Mouse (Mus musculus) left cerebral cortex, adult 9 months (tissue): ENCODE measurements at regions not wholly inside any gene's neighbourhood (a gene's known extent, or its start where the extent isn't known, plus 50 kb on each side); places are given as distances from the start of the nearest gene placed in this dataset.

Source experiments
- DNase-seq, 2 experiments: peaks; one replicate each; pipeline ENCODE4 v3.0.0; 2022; ENCODE audit warnings: low spot score in 2 of 2

DNA sequence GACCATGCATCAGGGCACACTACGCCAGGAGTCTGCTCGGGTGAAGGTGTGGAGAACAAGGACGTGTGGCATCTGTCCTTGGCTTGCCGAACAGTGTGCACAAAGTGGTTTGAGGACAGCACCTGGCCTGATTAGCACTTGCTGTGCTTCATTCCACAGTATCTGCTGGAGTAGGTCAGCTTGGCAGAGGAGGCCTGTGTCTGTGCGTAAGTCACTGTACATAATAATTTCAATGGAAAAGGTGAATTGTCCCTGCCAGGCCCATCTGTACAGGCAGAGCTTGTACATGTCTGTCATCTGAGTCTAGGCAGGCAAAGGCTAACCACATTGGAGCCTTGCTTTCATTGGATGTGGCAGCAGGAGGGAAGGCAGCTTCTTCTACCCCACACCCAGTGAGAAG lies 979.5 kb upstream of the Car8 start:
- no peak for DNase-seq

DNA sequence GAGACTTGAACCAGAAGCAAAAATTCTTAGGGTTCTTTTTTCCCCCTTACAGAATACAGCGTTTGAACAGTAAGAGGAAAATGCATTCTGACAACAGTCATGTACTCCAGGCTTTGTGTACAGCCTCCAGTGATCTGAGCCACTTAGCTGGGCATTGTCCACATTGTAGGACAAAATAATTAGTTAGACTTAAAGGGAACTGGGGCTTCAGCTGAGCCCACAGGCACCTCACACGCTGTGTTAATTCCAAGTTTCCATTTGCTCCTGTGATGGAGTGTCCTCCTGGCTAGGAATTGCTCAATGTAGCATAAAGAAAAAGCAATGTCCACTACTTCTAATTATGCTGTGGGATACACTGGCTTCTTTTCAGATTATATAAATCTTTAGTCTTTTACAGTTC lies 969.8 kb upstream of the Car8 start:
- no peak for DNase-seq

DNA sequence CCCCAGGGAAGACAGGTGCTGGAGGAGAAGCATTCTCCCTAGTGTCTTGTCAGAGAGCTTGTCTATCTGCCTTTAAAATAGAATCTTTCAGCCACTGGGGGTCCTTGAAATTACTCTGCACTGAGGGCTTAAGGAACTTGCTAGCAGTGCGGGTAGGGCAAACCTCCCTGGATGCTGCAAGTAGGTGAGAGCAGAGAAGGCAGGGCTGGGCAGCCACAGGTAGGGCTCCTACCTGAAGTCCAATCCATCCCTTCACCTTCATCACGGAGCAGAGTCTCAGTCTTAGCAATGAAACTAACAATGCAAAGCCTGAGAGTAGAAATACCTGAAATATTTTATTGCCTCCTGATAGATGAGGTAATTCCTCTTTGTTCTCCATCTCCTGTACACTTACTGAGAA lies 961.2 kb upstream of the Car8 start:
- no peak for DNase-seq

DNA sequence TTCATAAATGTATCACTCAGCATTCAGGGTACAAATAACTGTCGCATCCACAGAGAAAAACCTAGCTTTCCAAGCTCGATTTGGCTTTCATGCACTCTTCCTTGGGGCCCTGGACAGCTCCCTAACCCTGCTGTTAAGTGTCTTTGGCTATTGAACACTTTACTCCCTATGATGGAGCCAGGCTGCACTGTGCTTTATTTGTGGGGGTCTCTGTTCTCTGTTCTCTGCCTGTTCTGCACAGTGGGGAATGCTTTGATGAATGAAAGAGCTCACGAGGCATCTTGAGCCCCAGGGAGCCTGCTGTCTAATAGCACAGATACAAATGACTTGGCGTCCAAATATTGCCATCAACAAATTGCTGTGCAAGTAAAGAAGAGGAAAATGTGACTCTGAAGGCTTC lies 957.6 kb upstream of the Car8 start:
- DNase-seq: no peak

DNA sequence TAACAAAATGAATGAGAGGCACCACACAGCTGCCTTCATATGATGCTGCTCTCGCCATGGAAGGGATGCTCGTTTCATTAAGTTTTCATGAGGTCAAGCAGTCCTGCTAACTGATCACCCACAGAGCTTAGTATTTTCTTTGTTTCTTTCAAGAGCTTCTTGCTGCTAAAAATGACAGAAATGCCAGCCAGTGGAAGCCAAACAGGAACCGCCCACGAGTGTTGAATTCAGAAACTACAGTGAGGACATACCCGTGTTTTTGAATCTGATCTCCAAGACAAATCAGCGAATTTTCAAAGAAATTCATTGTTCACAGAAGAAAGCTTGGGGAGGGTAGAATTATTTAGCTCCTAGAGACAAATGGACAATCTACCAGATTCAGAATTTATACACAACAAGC lies 954.3 kb upstream of the Car8 start:
- peak in 1 of 2 experiments; percentile 19 for DNase-seq

DNA sequence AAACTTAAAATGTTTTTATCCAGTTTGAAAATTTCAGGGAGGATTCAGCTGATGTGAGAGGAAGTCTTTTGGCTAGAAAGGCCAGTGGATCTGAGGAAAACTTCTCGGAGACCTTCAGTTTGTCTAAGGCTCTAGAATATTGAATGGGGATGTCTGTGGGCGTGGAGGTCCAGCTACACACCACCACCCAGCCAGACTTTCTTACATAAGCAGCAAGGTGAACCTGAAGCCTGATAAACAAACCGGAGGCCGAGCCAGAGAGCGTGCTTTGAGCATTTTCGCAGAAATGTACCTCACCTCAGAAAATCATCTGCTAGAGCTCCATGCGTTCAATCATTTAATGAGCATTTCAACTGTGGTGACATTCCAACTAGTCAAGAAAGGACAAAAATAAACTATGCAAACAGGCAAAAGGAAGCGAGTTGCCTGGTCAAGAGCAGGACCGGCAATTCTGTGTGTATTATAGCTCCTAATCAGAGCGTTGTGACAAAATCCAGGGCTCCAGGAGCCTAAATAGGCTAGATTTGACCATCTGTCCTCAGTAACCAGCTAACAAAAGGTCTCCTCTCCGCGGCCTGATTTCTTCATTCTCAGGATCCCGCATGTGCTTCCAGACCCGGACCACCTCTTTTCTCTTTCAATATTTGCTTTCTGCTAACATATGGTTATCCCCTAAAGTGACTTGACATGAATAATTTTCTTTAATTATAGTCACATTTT lies 946.5 kb upstream of the Car8 start:
- DNase-seq: no peak

DNA sequence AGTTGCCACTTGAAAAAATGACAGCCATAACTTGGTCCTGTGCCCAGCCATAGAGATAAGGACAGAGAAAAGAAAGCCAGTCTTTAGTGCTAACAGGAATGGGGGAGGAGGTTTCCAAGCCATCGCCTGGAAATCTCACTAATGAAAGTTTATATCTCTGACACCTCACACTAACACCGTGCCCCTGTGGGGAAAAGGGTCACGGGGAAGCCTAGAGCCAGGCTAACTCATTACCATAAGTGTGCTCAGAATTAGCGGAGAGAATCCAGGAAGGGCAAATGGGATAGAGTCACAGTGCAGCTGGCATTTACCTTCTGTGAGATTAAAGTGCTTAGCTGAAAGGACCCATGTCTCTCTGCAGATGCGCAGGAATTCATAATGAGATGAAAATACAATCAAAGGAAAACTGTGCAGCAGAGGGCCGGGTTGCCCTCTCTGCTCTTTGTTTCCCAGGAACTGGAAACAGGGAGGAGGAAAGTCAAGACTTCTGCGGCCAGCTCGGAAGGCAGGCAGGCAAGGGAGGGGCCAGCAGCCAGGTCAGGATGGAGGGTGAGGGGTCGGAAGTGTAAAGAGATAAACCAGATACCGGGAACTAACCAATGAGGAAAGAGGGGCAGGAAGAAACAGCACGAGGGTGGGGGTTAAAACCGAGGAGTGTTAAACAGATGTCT lies 945.7 kb upstream of the Car8 start:
- no peak for DNase-seq

DNA sequence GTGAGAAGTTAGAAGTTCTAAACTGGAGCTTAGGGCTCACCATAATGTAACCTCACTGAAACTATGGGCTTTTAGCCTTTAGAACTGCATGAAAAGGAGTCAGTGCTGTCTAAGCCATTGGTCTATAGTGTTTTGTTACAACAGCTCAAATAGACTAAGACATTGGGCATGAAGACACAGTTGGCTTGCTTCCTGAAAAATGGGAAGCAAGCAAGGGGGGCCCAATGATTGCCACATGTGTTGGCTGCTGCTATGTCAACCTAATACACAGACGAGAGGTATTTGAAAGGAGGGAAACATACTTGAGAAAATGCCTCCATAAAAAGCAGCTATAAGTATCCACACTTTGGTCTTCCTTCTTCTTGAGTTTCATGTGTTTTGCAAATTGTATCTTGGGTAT lies 935.5 kb upstream of the Car8 start:
- no peak for DNase-seq

DNA sequence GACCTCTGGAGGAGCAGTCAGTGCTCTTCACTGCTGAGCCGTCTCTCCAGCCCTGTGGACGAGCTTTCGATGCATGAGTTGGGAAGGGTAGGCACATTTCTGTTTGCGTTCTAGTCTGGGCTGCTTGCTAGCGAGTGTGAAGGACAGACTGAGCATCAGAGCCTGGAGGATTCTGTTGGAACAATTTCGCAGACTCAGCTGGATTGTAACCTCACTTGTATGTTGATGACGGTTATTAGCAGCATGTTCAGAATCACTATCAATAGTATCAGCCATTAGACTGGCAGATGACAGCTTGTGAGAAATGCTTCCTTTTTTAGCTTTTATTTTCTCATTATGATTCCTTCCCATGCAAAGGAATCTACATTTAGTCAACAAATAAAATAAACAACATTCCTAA lies 923.5 kb upstream of the Car8 start:
- no peak for DNase-seq

DNA sequence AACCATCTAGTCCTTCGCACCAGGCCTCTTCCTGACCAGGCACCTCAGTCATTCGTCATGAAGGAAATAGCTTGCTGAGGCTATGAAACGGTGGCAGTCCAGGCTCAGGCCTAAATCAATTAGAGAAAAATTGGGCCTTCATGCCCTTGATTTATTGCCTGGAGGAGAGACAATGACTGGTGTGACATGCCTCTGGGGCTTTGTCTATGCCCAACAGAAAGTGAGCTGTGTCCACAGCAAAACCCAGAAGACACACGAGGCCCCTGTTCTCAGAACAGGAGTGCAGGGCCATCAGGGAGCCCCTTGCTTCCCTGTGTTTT lies 922.9 kb upstream of the Car8 start:
- DNase-seq: no peak

DNA sequence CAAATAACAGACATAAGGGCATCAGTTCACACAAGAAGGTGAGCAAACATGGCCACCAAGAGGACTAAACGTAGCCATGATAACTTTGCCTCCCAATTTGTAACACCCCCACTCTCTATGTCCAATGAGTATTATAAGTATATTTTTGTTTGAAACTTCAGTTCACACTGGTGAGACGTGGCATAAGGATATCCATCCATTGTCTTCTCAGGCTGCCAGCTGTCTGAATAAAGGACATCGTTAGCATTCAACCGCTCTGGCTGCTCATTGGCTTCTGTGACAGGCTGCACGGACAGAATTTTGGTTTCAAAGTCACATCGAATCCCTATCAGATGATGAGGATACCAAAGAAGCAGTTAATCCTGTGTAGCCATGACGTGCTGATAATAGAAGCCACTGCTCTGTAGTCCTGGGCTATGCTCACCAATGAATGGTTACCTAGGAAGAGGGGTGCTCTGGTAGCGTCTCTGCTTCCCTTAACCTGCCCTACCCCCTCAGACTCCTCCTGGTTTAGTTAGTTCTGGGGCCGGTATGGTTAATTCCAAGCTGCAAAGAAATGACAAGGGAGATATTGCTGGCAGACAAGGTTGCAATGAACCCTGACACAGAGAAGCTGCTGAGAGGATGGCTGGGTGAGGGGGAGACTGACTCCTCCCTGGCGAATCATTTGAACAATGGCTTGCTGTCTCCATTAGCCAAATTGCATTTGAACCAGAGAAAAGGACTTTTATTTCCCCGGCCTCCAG lies 922.4 kb upstream of the Car8 start:
- DNase-seq: no peak

DNA sequence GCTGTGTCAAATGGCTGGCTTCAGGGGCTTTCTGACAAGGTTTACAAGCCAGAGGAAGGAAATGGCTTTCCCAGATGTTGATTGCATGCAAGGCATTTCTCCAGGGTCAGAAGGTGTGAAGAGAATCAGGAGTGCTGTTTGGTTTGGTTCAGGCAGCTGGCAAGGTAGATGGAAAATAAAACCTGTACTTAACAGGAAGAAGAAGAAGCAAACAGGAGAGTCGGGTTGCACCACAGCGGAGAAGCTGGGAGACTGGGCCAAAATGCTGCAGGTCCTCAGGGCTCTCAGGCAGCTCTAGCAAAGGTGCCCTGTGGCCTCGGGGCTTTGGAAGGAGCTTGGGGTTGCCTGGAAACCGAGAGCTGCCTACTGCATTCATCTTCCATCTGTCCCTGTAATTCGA lies 908.9 kb upstream of the Car8 start:
- DNase-seq: no peak

DNA sequence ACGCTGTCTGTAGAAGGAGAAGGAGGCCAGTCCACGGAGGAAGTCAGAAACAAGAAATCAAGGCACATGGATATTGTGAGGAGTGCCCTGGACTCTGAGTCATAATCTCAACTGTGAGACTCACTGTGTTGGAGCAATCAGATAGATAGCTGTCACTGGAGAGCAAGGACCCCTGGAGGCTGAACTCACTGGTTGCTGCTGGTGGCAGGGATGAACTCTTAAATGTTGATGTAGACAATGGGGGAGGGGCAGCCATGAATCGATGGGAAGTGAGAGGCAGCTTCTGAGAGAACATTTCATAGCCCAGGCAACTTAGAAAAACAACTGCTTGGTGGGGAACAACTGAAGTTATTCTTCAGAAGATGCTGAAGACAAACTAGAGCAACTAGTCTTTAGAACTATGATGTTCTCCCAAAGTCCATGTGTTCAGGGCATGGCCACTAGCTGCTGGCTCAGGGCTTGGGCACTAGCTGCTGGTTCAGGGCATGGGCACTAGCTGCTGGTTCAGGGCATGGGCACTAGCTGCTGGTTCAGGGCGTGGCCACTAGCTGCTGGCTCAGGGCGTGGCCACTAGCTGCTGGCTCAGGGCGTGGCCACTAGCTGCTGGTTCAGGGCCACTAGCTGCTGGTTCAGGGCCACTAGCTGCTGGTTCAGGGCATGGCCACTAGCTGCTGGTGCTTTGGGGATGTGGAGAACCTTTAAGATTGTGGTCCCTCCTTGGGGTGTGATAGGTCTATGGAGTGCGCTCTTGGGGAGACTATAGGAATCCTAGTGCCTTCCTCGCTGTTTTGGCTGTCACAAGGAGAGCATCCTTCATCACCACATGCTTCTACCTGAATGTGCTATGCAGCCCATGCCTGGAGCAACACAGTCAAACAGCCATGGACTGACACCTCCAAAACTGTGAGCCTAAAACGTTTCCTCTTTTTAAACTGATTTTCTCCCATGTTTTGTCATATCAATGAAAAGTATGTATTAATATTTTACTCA lies 905.7 kb upstream of the Car8 start:
- no peak for DNase-seq

DNA sequence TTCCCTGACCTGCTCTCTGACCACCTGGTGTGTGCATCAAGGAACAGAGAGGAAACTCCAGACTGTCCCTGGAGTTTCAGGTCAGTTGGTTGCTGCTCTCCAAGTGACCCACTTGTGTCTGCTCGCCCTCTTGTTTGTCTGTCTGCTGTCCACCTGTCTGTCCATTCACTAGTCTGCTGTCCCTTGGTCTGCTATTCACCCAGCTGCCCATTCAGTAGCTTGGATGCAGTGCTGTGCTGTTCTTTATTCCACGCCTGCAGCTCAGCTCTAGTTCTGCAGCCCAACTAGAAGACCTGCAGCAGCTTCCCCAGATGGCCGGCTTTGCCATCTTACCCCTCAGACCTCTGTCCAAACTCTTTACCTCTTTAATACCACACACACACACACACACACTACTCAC lies 904.2 kb upstream of the Car8 start:
- DNase-seq: no peak

DNA sequence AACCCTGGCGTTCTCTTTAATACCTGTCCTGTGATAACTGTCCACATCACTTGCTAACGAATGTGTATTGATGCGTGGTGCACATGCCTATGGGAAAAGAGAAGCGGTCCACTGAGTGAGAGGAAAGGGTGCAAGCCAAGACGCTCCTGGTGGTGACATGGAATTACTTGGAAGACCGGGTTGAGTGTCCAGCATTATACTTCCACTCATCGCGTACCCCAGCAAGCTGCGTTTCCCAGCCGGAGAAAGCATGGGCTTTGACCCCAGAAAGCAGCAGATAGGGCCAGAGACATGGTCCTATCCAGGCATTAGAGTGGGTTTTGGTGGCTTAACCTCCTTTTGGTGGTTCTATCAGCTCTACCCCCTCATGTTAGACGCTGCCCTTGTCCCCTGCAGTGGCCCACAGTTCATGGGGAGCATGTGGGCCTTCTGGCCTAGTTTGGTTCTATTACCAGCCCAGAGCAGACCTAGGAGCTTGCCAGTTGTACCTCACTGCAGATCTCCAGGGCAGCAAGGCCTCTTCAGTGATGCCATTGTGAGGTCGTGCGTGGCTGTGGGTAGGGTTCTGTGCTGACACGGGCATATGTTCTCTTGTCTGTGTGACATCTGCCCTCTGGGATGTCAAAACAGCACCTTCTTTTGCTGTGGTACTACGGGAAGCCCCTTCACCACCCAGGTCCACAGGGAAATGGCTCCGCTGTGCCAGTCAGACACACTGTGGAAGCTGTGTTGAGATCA lies 903.3 kb upstream of the Car8 start:
- DNase-seq: no peak

DNA sequence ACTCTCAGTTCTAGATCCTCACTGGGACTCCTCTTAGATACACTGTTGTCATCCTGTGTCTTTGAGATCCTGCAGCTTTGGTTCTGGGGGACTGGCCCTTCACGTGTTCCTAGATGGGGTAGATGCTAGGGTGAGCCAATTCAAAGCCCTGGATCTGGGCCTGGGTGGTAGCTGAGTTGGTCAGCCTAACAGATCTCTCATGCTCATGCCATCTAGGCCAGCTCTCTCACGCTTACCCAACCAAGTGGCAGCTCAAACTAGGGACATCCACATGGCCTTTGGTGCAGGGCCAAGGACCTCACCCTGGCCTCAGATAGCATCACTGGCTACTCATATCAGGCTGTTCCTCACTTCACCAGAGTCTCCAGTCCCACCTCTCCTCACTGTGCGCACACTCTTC lies 901.9 kb upstream of the Car8 start:
- no peak for DNase-seq

DNA sequence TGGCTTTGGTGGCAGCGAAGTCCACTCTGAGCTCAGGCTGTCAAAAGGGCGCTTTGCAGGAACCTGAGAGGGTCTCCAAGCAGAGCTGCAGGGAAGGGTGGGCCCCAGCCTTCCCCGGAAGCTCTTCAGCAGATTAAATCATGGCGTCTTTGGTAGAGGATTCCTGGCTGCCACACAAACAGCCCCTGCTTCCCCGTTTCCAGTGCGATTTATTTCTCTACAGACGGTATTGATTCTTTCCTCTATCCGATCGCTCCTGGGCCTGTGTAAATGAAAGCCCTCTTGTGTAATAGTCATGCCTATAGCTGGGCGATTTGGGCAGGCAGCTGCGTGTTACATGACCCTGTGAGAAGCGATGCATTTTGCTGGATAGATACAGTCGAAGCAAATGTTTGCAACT lies 897.8 kb upstream of the Car8 start:
- no peak for DNase-seq

DNA sequence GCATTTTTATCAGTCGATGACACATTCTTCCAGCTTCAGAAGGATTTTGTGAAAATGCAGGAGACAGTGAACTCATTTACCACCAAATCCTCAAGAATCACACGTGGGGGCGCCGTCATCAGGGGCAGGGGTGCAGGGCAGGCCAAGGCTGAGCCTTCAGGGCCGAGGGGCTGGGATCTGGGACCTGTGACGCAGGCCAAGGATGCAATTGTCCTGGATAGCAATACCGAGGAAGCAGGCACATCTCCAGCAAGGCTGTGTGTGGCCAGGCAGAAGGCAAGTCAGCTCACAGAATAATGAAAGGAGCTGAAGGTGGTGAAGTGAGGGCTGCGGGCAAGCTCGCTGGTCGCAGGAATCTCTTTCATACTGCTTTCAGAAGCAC lies 897.3 kb upstream of the Car8 start:
- no peak for DNase-seq

DNA sequence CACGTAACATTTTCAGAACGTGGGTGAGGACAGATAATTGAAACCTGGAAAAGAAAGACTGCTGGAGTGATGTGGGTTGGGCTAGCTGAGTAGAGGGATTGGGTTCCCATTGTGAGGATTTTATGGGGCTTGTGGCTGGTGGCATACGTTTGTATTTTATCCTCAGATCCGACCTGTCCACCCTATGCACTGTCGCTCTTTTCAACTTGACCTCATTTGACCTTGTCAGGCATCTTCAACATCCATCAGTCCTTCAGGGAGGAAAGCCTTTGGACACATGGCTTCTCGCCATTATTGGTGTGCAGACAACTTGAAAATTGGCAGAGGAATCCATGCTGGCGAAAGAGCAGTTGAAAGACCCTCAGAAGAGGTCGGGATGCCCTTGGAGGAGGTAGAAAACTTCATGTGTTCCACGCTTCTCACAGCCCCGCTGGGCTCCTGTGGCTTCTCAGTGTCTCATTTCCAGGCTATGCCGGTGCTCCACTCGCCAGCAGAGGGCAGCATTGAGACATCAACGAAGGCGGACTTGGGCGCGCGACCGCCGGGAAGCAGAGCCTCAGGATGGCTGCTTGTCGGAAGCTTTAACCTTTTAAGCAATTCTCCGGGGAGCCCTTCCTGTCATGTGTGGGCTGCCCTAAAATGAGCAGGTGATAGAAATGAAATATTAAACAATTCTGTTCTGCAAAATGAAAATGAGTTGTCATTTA lies 896.8 kb upstream of the Car8 start:
- peak; percentile 85 to 99 for DNase-seq

DNA sequence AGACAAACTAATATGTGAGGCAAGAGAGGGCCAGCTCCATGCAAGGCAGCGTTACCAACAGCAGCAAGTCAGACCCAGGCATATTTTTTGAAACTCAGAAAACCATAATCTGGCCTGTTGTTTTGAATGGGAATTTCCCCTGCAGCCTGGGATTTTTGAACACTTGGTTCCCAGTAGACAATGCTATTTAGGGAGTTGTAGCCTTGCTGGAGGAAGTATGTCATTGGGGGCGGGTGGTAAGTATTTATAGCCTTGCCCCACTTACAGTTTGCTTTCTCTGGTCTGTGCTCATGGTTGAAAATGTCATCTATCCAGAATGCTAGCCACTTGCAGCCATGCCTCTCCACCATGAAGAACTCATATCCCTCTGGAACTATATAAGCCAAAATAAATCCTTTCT lies 894.9 kb upstream of the Car8 start:
- peak in 1 of 2 experiments; percentile 44 for DNase-seq
